8 mouse cellular contexts compared by ENCODE assay signal in the genomic region with DNA sequence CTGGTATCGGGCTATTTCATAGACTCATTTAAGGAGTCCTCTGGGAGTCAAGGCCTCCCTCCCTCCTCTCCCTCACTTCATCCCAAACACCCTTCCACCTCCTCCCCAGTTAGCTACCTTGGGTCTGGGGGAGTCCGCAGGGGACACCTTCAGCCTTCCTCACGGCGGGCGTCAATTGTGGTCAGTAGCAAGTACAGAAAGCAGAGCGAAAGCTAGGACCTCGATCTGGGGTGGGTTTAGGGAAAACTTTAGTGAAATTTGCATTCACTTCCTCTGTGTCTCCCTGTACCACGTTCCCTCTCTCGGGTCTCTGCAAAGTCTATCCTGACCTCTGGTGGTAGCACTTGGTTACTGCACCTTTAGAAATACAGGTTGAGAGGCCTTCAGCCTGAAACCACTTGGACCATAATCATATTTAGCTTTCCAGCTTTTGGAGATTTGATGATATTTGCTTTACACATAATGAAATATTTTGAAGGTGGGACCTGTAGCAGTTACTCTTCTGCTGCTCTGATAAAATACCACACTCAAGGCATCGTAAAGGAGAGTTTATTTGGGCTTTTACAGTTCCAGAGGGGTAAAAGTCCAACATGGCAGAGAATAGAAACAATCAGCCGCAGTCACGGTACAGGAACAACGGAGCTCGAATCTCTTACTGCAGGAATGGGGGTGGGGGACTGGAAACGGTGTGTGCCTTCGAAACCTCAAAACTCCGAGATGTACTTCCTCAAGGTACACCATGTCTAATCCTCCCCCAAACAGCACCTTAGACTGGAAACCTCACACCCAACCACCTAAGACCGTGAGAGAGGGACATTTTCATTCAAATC. TPM values are rescaled to one million over a fixed set of nuclear protein-coding genes. Genes with fewer than 3 reads are reported as not detected.
DNase-seq lines count a peak whose midpoint lies in the region; ATAC-seq lines count a peak whose summit lies in the region.

No protein-coding gene starts in this region.

- no peak overlapping the region for H3K9ac ChIP-seq in forebrain, embryonic 15.5 days (replicated peaks)
- no peak overlapping the region for H3K9ac ChIP-seq in hindbrain, embryonic 11.5 days (ENCODE audit: low read depth, low read length)

- 0 out of 2 replicates have a peak overlapping the region, but pooled peaks have one; percentile 5 for H3K4me3 ChIP-seq in forebrain, embryonic 15.5 days
- H3K4me3 ChIP-seq in hindbrain, embryonic 11.5 days (ENCODE audit: low read depth, low read length), result no peak overlapping the region

- H3K27ac ChIP-seq in forebrain, embryonic 15.5 days (replicated peaks), result no peak overlapping the region
- H3K27ac ChIP-seq in hindbrain, embryonic 11.5 days (ENCODE audit: low read depth, low read length), result no peak overlapping the region

- 0 out of 2 replicates have a peak overlapping the region, but pooled peaks have one; percentile 27 for H3K4me2 ChIP-seq in forebrain, embryonic 15.5 days (replicated peaks)
- H3K4me2 ChIP-seq in hindbrain, embryonic 11.5 days (replicated peaks; ENCODE audit: low read depth, low read length), result 0 out of 2 replicates have a peak overlapping the region, but pooled peaks have one; percentile 18

- no peaks in the 10 kb centered on the region for H3K27me3 ChIP-seq in forebrain, embryonic 15.5 days
- H3K27me3 ChIP-seq in hindbrain, embryonic 11.5 days (ENCODE audit: control insufficient read depth, insufficient read depth, low read length), result no peaks in the 10 kb centered on the region

- WGBS in forebrain, embryonic 15.5 days, result 44% methylated on average over 18 of the region's 18 CpGs
- WGBS in hindbrain, embryonic 11.5 days, result 40% methylated on average over 18 of the region's 18 CpGs

- H3K9me3 ChIP-seq in forebrain, embryonic 15.5 days, result no peaks in the 10 kb centered on the region
- H3K9me3 ChIP-seq in hindbrain, embryonic 11.5 days (ENCODE audit: control insufficient read depth, low read length), result no peaks in the 10 kb centered on the region

- H3K36me3 ChIP-seq in forebrain, embryonic 15.5 days, result no peaks in the 10 kb centered on the region
- H3K36me3 ChIP-seq in hindbrain, embryonic 11.5 days (ENCODE audit: control insufficient read depth, insufficient read depth, low read length), result no peaks in the 10 kb centered on the region

- no peaks in the 10 kb centered on the region for H3K4me1 ChIP-seq in forebrain, embryonic 15.5 days
- no peaks in the 10 kb centered on the region for H3K4me1 ChIP-seq in hindbrain, embryonic 11.5 days (replicated peaks; ENCODE audit: control insufficient read depth, insufficient read depth, low read length)

- DNase-seq in NIH3T3 (ENCODE audit: low read depth), result peak; percentile 90
- peak; percentile 17 for DNase-seq in cerebellum, adult 11-12 months
- peak; percentile 84 for DNase-seq in hindbrain, embryonic 11.5 days (ENCODE audit: low spot score)
- DNase-seq in layer of hippocampus, adult 9-11 months, result peak; percentile 54
- peak; percentile 81 for DNase-seq in lung, postnatal 25 days (ENCODE audit: low spot score)
- peak; percentile 78 to 80 for DNase-seq in right cerebral cortex, postnatal 10 days (ENCODE audit: low spot score in 2 of 2)
- DNase-seq in yolk sac, embryonic 10.5 days (ENCODE audit: low spot score), result peak; percentile 57

- peak; percentile 48; the same call in 1 of the 2 replicates for ATAC-seq in forebrain, embryonic 15.5 days (replicated peaks)
- peak; percentile 53 for ATAC-seq in hindbrain, embryonic 11.5 days (ENCODE audit: low FRiP score)

RNA-seq across cellular contexts. Expression of gene A630001G21Rik, which starts 41.9 kb away (rescaled TPM):
- 0.29 and 0.41 TPM in 2 replicates for polyA plus RNA-seq in forebrain, embryonic 15.5 days (2015; fragmentation: Nextera tagmentation; extraction: Ambion mirVana)
- 1.4 and 2.3 TPM in 2 replicates for polyA plus RNA-seq in hindbrain, embryonic 11.5 days (2014; fragmentation: Nextera tagmentation; extraction: Ambion mirVana)

RNA-seq across cellular contexts. Expression of gene Cab39, which starts 56.7 kb away (rescaled TPM):
- polyA plus RNA-seq in forebrain, embryonic 15.5 days (2015; fragmentation: Nextera tagmentation; extraction: Ambion mirVana), result 49.2 and 53.2 TPM in 2 replicates
- 72.7 and 77.1 TPM in 2 replicates for polyA plus RNA-seq in hindbrain, embryonic 11.5 days (2014; fragmentation: Nextera tagmentation; extraction: Ambion mirVana)

Comparison
In these comparisons a context has a peak if more than half of its experiments do, and no peak if none do; other contexts are left out.
1. DNase-seq: peak in every context shown above with its lines; median percentile 90 in NIH3T3; 84 in hindbrain, embryonic 11.5 days; 81 in lung, postnatal 25 days; 79 in right cerebral cortex, postnatal 10 days; 57 in yolk sac, embryonic 10.5 days; 54 in layer of hippocampus, adult 9-11 months; 17 in cerebellum, adult 11-12 months.